Mouse (Mus musculus): ENCODE measurements at regions not wholly inside any gene's neighbourhood (a gene's known extent, or its start where the extent isn't known, plus 50 kb on each side); places are given as distances from the start of the nearest gene placed in this dataset.
"Not testable (repeated sequence)": the region's sequence is repeated elsewhere in the genome, so short reads cannot be mapped to it uniquely, and the experiment has no call there.

GRCm38 (mm10) chr16:29745486-29745885 lies 166.4 kb downstream of the Opa1 start:
- no peak for DNase-seq

GRCm38 (mm10) chr16:29746245-29746644 lies 167.1 kb downstream of the Opa1 start:
- no peak for DNase-seq

- DNase-seq = no peak
These were observed 170.0 kb downstream of the Opa1 start for GRCm38 (mm10) chr16:29749167-29749566.

GRCm38 (mm10) chr16:29754579-29755199 lies 175.6 kb downstream of the Opa1 start:
- no peak for DNase-seq

GRCm38 (mm10) chr16:29758246-29758645 lies 179.1 kb downstream of the Opa1 start:
- no peak for DNase-seq

GRCm38 (mm10) chr16:29759416-29759815 lies 180.3 kb downstream of the Opa1 start:
- no peak for DNase-seq

- DNase-seq = no peak
These were observed 181.5 kb downstream of the Opa1 start for GRCm38 (mm10) chr16:29760627-29761026.

- peak; percentile 73 to 81 for DNase-seq
These were observed 182.7 kb downstream of the Opa1 start for GRCm38 (mm10) chr16:29761779-29762277.

GRCm38 (mm10) chr16:29764376-29764775 lies 185.2 kb downstream of the Opa1 start:
- no peak for DNase-seq

- DNase-seq = not testable (repeated sequence)
These were observed 186.7 kb downstream of the Opa1 start for GRCm38 (mm10) chr16:29765801-29766200.

GRCm38 (mm10) chr16:29771320-29771719 lies 192.2 kb downstream of the Opa1 start:
- no peak for DNase-seq

GRCm38 (mm10) chr16:29771728-29772608 lies 192.8 kb downstream of the Opa1 start:
- no peak for DNase-seq

GRCm38 (mm10) chr16:29772609-29772988 lies 193.5 kb downstream of the Opa1 start:
- DNase-seq = no peak

GRCm38 (mm10) chr16:29773056-29773455 lies 193.9 kb downstream of the Opa1 start:
- no peak for DNase-seq

GRCm38 (mm10) chr16:29774949-29775348 lies 195.8 kb downstream of the Opa1 start:
- DNase-seq = no peak

- no peak for DNase-seq
These were observed 196.7 kb downstream of the Opa1 start for GRCm38 (mm10) chr16:29775879-29776278.

- no peak for DNase-seq
These were observed 203.3 kb downstream of the Opa1 start for GRCm38 (mm10) chr16:29782441-29782840.

- no peak for DNase-seq
These were observed 206.0 kb downstream of the Opa1 start for GRCm38 (mm10) chr16:29785114-29785513.

GRCm38 (mm10) chr16:29786540-29786939 lies 207.4 kb downstream of the Opa1 start:
- DNase-seq = no peak

- DNase-seq = peak; percentile 63 to 75
These were observed 208.7 kb downstream of the Opa1 start for GRCm38 (mm10) chr16:29787633-29788511.

- DNase-seq = no peak
These were observed 210.9 kb downstream of the Opa1 start for GRCm38 (mm10) chr16:29790064-29790463.

GRCm38 (mm10) chr16:29799250-29799649 lies 220.1 kb downstream of the Opa1 start:
- DNase-seq = no peak

- DNase-seq = no peak
These were observed 220.8 kb downstream of the Opa1 start for GRCm38 (mm10) chr16:29799893-29800292.

All from kidney, postnatal 4 days (tissue).